Mouse (Mus musculus) forebrain, embryonic 13.5 days (tissue): ENCODE measurements at regions not wholly inside any gene's neighbourhood (a gene's known extent, or its start where the extent isn't known, plus 50 kb on each side); places are given as distances from the start of the nearest gene placed in this dataset.

Source experiments
- ATAC-seq: fragments of 200-750 bp; cut with Nextera tagmentation; 2 replicates; pipeline ENCODE4 v1.8.0; 2017
- H3K27ac ChIP-seq: fragments of 300-500 bp; sonication (generic); 2 replicates; pipeline ENCODE4 v1.5.1; 2015; ENCODE audit warnings: inconsistent platforms, mild to moderate bottlenecking, moderate library complexity
- H3K27me3 ChIP-seq: fragments of 300-500 bp; sonication (generic); 2 replicates; pipeline ENCODE4 v1.6.1; 2015; ENCODE audit warnings: mild to moderate bottlenecking, inconsistent platforms
- H3K36me3 ChIP-seq: fragments of 300-500 bp; sonication (generic); 2 replicates; pipeline ENCODE4 v1.6.1; 2015; ENCODE audit warnings: mild to moderate bottlenecking, inconsistent platforms; ENCODE audit not compliant: poor library complexity, severe bottlenecking
- H3K4me1 ChIP-seq: fragments of 300-500 bp; sonication (generic); 2 replicates; pipeline ENCODE4 v1.6.1; 2015; ENCODE audit warnings: inconsistent platforms
- H3K4me2 ChIP-seq: fragments of 300-500 bp; sonication (generic); 2 replicates; pipeline ENCODE4 v1.6.1; 2015; ENCODE audit warnings: inconsistent platforms, mild to moderate bottlenecking, moderate library complexity
- H3K4me3 ChIP-seq: fragments of 300-500 bp; sonication (generic); 2 replicates; pipeline ENCODE4 v1.5.1; 2015; ENCODE audit warnings: mild to moderate bottlenecking, inconsistent platforms
- H3K9ac ChIP-seq: fragments of 300-500 bp; sonication (generic); 2 replicates; pipeline ENCODE4 v1.6.1; 2015; ENCODE audit warnings: mild to moderate bottlenecking, inconsistent platforms
- H3K9me3 ChIP-seq: fragments of 300-500 bp; sonication (generic); replicated peaks from 2 replicates; pipeline ENCODE4 v1.6.1; 2016; ENCODE audit warnings: inconsistent platforms
- WGBS: fragments of 180-500 bp; shearing (Covaris S2); methylation state at CpG from one replicate; pipeline ENCODE4 v1.1.7; 2015; 5-methylcytosine and 5-hydroxymethylcytosine counted together

DNA sequence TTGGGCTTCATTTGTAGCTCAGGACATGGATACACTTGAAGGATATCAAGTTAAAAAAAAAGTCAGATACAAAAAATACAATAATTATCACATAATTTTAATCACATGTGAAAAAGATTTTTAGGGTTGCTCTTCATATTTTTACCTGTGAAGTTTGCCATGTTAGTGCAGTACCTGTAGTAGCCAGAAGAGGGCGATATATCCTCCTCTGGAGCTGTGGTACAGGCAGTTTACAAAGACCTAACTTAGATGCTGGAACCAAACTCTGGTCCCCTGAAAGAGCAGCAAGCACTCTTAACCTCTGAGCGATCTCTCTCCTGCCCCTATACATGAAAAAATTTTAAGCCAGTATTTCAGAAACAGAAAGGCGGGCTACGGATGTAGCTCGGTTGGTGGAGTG lies 153.0 kb upstream of the Cdh5 start:
- H3K4me3 ChIP-seq = no peak overlapping the region
- H3K9me3 ChIP-seq = no peaks in the 10 kb centered on the region
- no peaks in the 10 kb centered on the region for H3K27me3 ChIP-seq
- no peak overlapping the region for H3K27ac ChIP-seq
- no peak overlapping the region for H3K4me2 ChIP-seq
- 77% methylated on average over 5 of the region's 5 CpGs for WGBS
- H3K36me3 ChIP-seq = no peaks in the 10 kb centered on the region
- no peak overlapping the region for H3K9ac ChIP-seq
- ATAC-seq = no peak
- H3K4me1 ChIP-seq = no peaks in the 10 kb centered on the region

GRCm38 (mm10) chr8:103950460-103950859 lies 151.0 kb upstream of the Cdh5 start:
- no peaks in the 10 kb centered on the region for H3K4me1 ChIP-seq
- no peaks in the 10 kb centered on the region for H3K27me3 ChIP-seq
- no peak overlapping the region for H3K27ac ChIP-seq
- WGBS = 77% methylated on average over 4 of the region's 4 CpGs
- no peak overlapping the region for H3K4me3 ChIP-seq
- H3K4me2 ChIP-seq = no peak overlapping the region
- ATAC-seq = no peak
- no peaks in the 10 kb centered on the region for H3K36me3 ChIP-seq
- no peak overlapping the region for H3K9ac ChIP-seq
- H3K9me3 ChIP-seq = no peaks in the 10 kb centered on the region

DNA sequence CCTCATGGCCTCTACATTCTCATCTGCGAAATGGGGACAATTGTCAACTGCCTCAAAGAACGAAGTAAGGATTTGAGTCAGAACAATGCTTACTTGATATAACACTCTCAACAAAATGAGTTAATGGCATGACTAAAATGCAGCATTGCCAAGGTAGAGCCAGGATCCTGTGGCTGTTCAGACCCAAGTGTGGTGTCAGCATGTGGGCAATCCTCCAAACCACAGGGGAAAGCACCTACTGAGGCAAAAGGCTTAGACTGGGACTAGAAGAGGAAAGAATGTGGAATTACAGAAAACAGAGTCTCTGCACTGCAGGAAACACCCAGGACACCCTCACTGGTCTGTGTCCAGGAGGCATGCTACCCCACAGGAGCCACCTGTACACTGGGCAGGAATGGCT lies 147.8 kb upstream of the Cdh5 start:
- no peaks in the 10 kb centered on the region for H3K4me1 ChIP-seq
- no peak overlapping the region for H3K4me2 ChIP-seq
- no peaks in the 10 kb centered on the region for H3K9me3 ChIP-seq
- no peaks in the 10 kb centered on the region for H3K36me3 ChIP-seq
- no peak for ATAC-seq
- 92% methylated on average over 2 of the region's 2 CpGs for WGBS
- H3K27ac ChIP-seq = no peak overlapping the region
- H3K4me3 ChIP-seq = no peak overlapping the region
- H3K9ac ChIP-seq = no peak overlapping the region
- H3K27me3 ChIP-seq = no peaks in the 10 kb centered on the region

DNA sequence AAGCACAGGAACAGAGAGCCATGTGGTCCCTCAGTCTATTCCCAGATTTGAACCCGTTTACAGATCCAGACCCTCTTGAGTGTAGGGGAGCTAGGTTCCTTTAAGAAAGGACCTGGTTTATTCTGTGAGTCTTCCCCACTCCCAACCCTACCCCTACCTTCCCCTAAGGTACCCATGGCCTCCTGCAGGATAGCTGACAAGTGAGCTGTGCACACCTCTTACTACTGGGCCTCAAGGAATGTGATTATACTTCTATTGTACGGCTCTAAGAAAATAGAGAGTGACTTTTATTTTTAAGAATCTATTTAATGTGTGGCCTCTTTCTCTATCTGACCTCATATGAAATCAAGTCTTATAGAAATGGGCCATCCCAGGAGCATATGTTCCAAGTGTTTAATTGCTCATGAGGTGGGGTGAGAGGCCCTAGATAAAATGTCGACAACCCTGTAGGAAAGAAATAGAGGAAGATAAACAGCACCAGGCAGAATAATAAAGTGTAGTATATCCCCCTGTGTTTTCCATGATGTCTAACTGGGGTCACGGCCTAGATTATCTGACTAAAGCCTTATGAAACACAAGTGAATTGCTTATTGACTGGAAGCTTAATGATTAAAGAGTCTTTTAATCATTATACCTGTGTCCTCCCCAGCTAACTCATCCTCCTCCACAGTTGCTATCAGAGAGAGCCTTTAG lies 145.7 kb upstream of the Cdh5 start:
- no peaks in the 10 kb centered on the region for H3K27me3 ChIP-seq
- no peak overlapping the region for H3K9ac ChIP-seq
- no peaks in the 10 kb centered on the region for H3K36me3 ChIP-seq
- ATAC-seq = no peak
- H3K27ac ChIP-seq = no peak overlapping the region
- 83% methylated on average over 4 of the region's 4 CpGs for WGBS
- no peaks in the 10 kb centered on the region for H3K4me1 ChIP-seq
- no peak overlapping the region for H3K4me2 ChIP-seq
- H3K4me3 ChIP-seq = no peak overlapping the region
- no peaks in the 10 kb centered on the region for H3K9me3 ChIP-seq

DNA sequence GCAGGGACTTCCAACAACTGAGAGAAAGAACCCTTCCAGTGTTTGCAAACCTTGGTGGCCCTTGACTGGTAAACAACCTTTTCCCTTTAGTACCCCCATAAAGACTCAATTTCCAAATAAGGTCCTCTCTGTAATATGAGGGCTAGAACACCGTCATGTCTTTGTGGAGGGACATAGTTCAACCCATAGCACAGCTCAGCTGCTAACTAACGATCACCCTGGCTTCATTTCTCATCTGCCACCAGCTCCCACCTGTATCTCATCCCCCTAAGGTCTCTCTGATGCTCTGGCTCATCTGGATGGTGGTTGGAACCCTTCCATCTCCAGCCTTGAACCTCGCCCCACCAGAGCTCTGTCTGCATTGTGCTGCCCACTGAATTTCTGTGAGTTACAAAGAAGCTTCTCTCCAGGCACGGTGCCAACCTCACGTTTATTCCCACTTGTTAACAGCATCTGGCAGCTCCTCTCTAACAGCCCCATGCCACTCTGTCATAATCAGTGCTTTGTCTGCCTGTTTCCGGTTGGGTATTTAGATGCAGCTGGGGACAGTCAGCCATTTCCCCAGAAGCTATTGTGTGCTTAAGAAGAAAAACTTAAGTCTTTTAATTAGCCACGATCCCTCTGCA lies 137.0 kb upstream of the Cdh5 start:
- peak; percentile 78 for ATAC-seq
- H3K4me1 ChIP-seq = peaks cover 9% of the 10 kb centered on the region
- H3K4me2 ChIP-seq = no peak overlapping the region
- no peak overlapping the region for H3K4me3 ChIP-seq
- WGBS = 28% methylated on average over 7 of the region's 7 CpGs
- H3K9ac ChIP-seq = no peak overlapping the region
- no peaks in the 10 kb centered on the region for H3K36me3 ChIP-seq
- H3K27ac ChIP-seq = no peak overlapping the region
- no peaks in the 10 kb centered on the region for H3K9me3 ChIP-seq
- no peaks in the 10 kb centered on the region for H3K27me3 ChIP-seq

GRCm38 (mm10) chr8:103969929-103970328 lies 131.5 kb upstream of the Cdh5 start:
- Histone ChIP-seq H3K27ac (no peak overlapping the region), H3K4me2 (no peak overlapping the region), H3K27me3 (no peaks in the 10 kb centered on the region), H3K9ac (no peak overlapping the region), H3K9me3 (no peaks in the 10 kb centered on the region), H3K4me3 (no peak overlapping the region), H3K4me1 (peaks cover under 1% of the 10 kb centered on the region; the same call in 1 of the 2 replicates), H3K36me3 (no peaks in the 10 kb centered on the region)
- no peak for ATAC-seq
- WGBS = 86% methylated on average over 5 of the region's 5 CpGs

GRCm38 (mm10) chr8:103970511-103970910 lies 130.9 kb upstream of the Cdh5 start:
- no peaks in the 10 kb centered on the region for H3K27me3 ChIP-seq
- H3K36me3 ChIP-seq = no peaks in the 10 kb centered on the region
- no peak for ATAC-seq
- no peaks in the 10 kb centered on the region for H3K9me3 ChIP-seq
- no peak overlapping the region for H3K4me3 ChIP-seq
- no peak overlapping the region for H3K27ac ChIP-seq
- no peak overlapping the region for H3K4me2 ChIP-seq
- H3K9ac ChIP-seq = no peak overlapping the region
- 87% methylated on average over 3 of the region's 3 CpGs for WGBS
- no peaks in the 10 kb centered on the region for H3K4me1 ChIP-seq

DNA sequence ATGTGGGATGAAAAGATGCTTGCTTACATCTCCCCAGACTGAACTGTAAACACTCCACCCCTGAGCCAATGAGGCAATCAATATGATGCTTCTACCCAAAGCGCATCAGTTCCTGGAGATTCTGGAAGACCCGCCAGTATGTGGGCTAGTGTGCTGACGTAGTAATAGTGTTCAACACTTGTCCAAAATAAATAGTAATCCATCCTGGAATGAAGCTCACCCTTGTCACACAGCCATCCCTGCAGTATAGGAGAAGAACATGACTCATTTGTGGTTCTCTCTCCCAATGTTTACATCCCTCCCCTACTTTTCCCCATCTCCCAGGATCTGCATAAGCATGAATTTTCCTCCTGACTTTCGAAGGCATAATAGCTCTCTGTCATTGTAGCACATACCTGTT lies 130.5 kb upstream of the Cdh5 start:
- H3K4me1 ChIP-seq = no peaks in the 10 kb centered on the region
- H3K27ac ChIP-seq = no peak overlapping the region
- no peak overlapping the region for H3K9ac ChIP-seq
- H3K9me3 ChIP-seq = no peaks in the 10 kb centered on the region
- WGBS = 94% methylated on average over 4 of the region's 4 CpGs
- no peaks in the 10 kb centered on the region for H3K27me3 ChIP-seq
- no peaks in the 10 kb centered on the region for H3K36me3 ChIP-seq
- H3K4me2 ChIP-seq = no peak overlapping the region
- ATAC-seq = no peak
- no peak overlapping the region for H3K4me3 ChIP-seq

DNA sequence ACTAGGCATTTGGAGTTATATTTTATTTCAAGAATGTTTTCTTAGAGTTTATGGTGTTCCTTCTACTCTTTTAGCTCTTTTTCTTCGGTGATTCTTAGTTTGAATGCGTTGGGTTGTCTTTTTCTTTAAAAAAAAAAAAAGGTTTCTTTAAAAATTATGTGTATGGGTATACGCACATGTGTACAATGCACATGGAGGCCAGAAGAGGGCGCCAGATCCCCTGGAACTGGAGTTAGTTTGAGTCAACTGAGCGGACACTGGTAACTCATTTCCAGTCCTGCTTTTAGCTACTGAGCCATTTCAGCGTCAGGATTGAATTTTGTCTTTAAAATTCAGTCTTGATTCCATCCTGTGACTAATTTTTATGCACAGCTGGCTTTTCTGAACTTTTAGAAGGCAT lies 124.9 kb upstream of the Cdh5 start:
- H3K4me2 ChIP-seq = no peak overlapping the region
- H3K4me3 ChIP-seq = no peak overlapping the region
- no peak overlapping the region for H3K9ac ChIP-seq
- no peaks in the 10 kb centered on the region for H3K9me3 ChIP-seq
- 74% methylated on average over 6 of the region's 6 CpGs for WGBS
- no peaks in the 10 kb centered on the region for H3K27me3 ChIP-seq
- H3K4me1 ChIP-seq = no peaks in the 10 kb centered on the region
- H3K27ac ChIP-seq = no peak overlapping the region
- H3K36me3 ChIP-seq = no peaks in the 10 kb centered on the region
- no peak for ATAC-seq

DNA sequence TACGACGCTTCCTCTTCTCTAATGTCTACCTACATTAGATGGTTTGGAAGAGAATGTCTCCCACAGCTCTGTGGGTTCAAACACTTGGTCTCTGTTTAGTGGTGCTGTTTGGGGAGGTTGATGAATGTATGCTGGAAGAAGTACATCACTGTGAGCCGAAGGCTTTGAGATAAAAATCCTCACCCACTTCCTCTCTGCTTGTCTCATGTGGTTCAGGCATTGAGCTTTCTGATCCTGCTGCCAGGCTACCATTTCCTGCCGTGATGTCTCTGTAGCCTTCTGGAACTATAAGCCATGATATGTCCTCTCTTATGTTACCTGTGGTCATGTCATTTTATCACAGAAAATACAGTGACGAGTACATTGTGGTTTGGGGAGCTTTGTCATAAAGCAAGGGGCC lies 122.5 kb upstream of the Cdh5 start:
- Histone ChIP-seq H3K36me3 (no peaks in the 10 kb centered on the region), H3K27ac (no peak overlapping the region), H3K4me3 (no peak overlapping the region), H3K9me3 (no peaks in the 10 kb centered on the region), H3K27me3 (no peaks in the 10 kb centered on the region), H3K9ac (no peak overlapping the region), H3K4me1 (no peaks in the 10 kb centered on the region), H3K4me2 (no peak overlapping the region)
- 91% methylated on average over 5 of the region's 5 CpGs for WGBS
- no peak for ATAC-seq

GRCm38 (mm10) chr8:103983860-103984594 lies 117.4 kb upstream of the Cdh5 start:
- Histone ChIP-seq H3K4me3 (no peak overlapping the region), H3K9me3 (no peaks in the 10 kb centered on the region), H3K4me1 (peaks cover 4% of the 10 kb centered on the region; the same call in 1 of the 2 replicates), H3K4me2 (no peak overlapping the region), H3K9ac (no peak overlapping the region), H3K36me3 (no peaks in the 10 kb centered on the region), H3K27me3 (no peaks in the 10 kb centered on the region), H3K27ac (no peak overlapping the region)
- peak; percentile 50; the same call in 1 of the 2 replicates for ATAC-seq
- 23% methylated on average over 11 of the region's 11 CpGs for WGBS

DNA sequence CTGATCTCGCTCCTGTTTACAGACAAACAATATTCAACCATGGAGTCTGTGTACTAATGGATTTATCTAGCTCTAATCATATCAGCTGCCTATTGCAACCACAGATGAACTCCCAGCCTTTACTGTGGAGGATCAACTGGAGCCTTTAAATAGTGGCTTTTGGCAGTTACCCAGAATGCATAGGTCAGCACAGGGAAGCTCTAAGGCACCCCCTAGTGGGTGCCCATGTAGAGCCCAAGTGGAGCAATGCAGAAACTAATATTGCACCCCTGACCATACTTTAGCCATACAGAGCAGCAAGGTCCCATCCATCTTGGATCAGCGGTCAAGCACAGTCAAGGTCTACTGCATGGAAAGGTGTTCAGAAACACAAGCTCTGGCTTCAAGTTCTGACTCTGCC lies 115.8 kb upstream of the Cdh5 start:
- H3K27ac ChIP-seq = no peak overlapping the region
- H3K36me3 ChIP-seq = no peaks in the 10 kb centered on the region
- H3K4me1 ChIP-seq = peaks cover 4% of the 10 kb centered on the region; the same call in 1 of the 2 replicates
- H3K4me2 ChIP-seq = no peak overlapping the region
- no peak overlapping the region for H3K4me3 ChIP-seq
- 90% methylated on average over 2 of the region's 2 CpGs for WGBS
- ATAC-seq = no peak
- H3K27me3 ChIP-seq = no peaks in the 10 kb centered on the region
- H3K9me3 ChIP-seq = no peaks in the 10 kb centered on the region
- no peak overlapping the region for H3K9ac ChIP-seq
